Mouse (Mus musculus) left cerebral cortex, postnatal 36 days (tissue): Measurements from ENCODE around the gene Ddit4. TPM values are rescaled to one million over a fixed set of nuclear protein-coding genes. Genes with fewer than 3 reads are reported as not detected.
A peak's percentile ranks its signal among the peaks of the same experiment; 100 is the strongest.

Experiments
- DNase-seq, 2 experiments: peaks; one replicate each; pipeline ENCODE4 v3.0.0; 2021 to 2022; ENCODE audit warnings: low spot score in 2 of 2, mixed read lengths in 1 of 2
- intact Hi-C: fragments of 180-260 bp; cut with DNase I; formaldehyde crosslinking; loops from one replicate; pipeline ENCODE4 v1.15.1; 2025
- total RNA-seq, 2 experiments: library from RNA; stranded (reverse); gene quantifications; 2 replicates each; pipeline ENCODE4 v1.2.3; 2021

The Ddit4 gene
- total RNA-seq, 2 experiments from 2014 or later = 33.5 to 58.5 TPM

GRCm38 (mm10) chr10:59901986-59902605 lies 49.5 kb downstream of the Ddit4 start:
- DNase-seq = peak in 1 of 2 experiments; percentile 23
- intact Hi-C loops = no loop called here

GRCm38 (mm10) chr10:59901463-59901862 lies 50.2 kb downstream of the Ddit4 start:
- intact Hi-C loops = no loop called here

DNA sequence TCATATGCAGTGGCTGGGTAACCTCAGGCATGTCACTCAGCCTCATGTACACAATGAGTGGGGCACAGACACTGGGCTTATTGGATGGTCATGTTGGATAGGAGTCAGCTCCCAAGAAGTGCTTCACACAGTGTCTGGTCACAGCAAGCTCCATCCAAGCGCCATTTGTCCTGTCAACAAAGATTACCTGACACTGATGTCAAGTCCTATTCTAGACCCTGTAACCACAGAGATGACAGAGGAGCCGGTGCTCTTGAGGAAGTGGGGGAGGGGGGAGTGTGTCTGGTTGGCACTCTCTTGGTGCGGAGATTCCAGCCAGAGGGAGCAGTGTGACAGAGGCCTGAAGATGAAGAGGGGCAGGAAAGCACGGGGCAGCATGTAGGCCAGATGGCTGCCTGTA lies 50.7 kb downstream of the Ddit4 start:
- intact Hi-C loops = no loop called here
- no peak for DNase-seq

More at GRCm38 (mm10) chr10:59901463-59901862, 50.2 kb downstream of the Ddit4 start:
- DNase-seq = no peak

GRCm38 (mm10) chr10:59900174-59900435 lies 51.5 kb downstream of the Ddit4 start:
- intact Hi-C loops = no loop called here
- no peak for DNase-seq

Other genes with a start within 250 kb of the Ddit4 start
- 10 to 100 TPM; 87.9 to 94.2 TPM for gene Micu1, start 249.4 kb downstream of the Ddit4 start, total RNA-seq
- 10 to 100 TPM; 51.8 to 56.0 TPM for gene Dnajb12, start 72.3 kb downstream of the Ddit4 start, total RNA-seq
- 10 to 100 TPM; 16.2 to 17.4 TPM for gene Ascc1, start 51.0 kb upstream of the Ddit4 start, total RNA-seq
- gene Anapc16, start 51.3 kb upstream of the Ddit4 start, total RNA-seq = 10 to 100 TPM; 62.0 to 66.6 TPM
- 100 to 1,000 TPM; 562 to 569 TPM for gene Spock2, start 154.4 kb upstream of the Ddit4 start, total RNA-seq